Mouse (Mus musculus) embryonic facial prominence, embryonic 12.5 days (tissue): ENCODE data around the gene Eya3. TPM values are rescaled to one million over a fixed set of nuclear protein-coding genes. Genes with fewer than 3 reads are reported as not detected.
"Not testable (repeated sequence)": the region's sequence is repeated elsewhere in the genome, so short reads cannot be mapped to it uniquely, and the experiment has no call there.

Source experiments
- ATAC-seq: fragments of 200-750 bp; cut with Nextera tagmentation; 2 replicates; pipeline ENCODE4 v1.8.0; 2017; ENCODE audit not compliant: insufficient number of reproducible peaks, insufficient read depth, low FRiP score, low TSS enrichment
- H3K27ac ChIP-seq: fragments of 300-500 bp; sonication (generic); 2 replicates; pipeline ENCODE4 v1.5.1; 2016; ENCODE audit warnings: mild to moderate bottlenecking
- H3K27me3 ChIP-seq: fragments of 300-500 bp; sonication (generic); 2 replicates; pipeline ENCODE4 v1.6.1; 2016; ENCODE audit warnings: mild to moderate bottlenecking, moderate library complexity
- H3K36me3 ChIP-seq: fragments of 300-500 bp; sonication (generic); 2 replicates; pipeline ENCODE4 v1.6.1; 2016; ENCODE audit warnings: mild to moderate bottlenecking
- H3K4me1 ChIP-seq: fragments of 300-500 bp; sonication (generic); 2 replicates; pipeline ENCODE4 v1.6.1; 2016
- H3K4me2 ChIP-seq: fragments of 300-500 bp; sonication (generic); replicated peaks from 2 replicates; pipeline ENCODE4 v1.6.1; 2016; ENCODE audit warnings: mild to moderate bottlenecking, moderate library complexity
- H3K4me3 ChIP-seq: fragments of 300-500 bp; sonication (generic); 2 replicates; pipeline ENCODE4 v1.5.1; 2016; ENCODE audit warnings: mild to moderate bottlenecking
- H3K9ac ChIP-seq: fragments of 300-500 bp; sonication (generic); 2 replicates; pipeline ENCODE4 v1.6.1; 2016; ENCODE audit warnings: mild to moderate bottlenecking, moderate library complexity
- H3K9me3 ChIP-seq: fragments of 300-500 bp; sonication (generic); 2 replicates; pipeline ENCODE4 v1.6.1; 2016; ENCODE audit warnings: mild to moderate bottlenecking, moderate library complexity
- WGBS: fragments of 180-500 bp; shearing (Covaris S2); methylation state at CpG from one replicate; pipeline ENCODE4 v1.1.7; 2016; 5-methylcytosine and 5-hydroxymethylcytosine counted together
- polyA plus RNA-seq: library from polyadenylated mRNA; unstranded; fragments of >200 nt; fragmentation: Nextera tagmentation; extraction: Ambion mirVana; gene quantifications from 2 replicates; pipeline ENCODE4 v1.2.1, GENCODE M21; 2016

Eya3 gene
- 35.8 and 36.0 TPM in 2 replicates for polyA plus RNA-seq

DNA sequence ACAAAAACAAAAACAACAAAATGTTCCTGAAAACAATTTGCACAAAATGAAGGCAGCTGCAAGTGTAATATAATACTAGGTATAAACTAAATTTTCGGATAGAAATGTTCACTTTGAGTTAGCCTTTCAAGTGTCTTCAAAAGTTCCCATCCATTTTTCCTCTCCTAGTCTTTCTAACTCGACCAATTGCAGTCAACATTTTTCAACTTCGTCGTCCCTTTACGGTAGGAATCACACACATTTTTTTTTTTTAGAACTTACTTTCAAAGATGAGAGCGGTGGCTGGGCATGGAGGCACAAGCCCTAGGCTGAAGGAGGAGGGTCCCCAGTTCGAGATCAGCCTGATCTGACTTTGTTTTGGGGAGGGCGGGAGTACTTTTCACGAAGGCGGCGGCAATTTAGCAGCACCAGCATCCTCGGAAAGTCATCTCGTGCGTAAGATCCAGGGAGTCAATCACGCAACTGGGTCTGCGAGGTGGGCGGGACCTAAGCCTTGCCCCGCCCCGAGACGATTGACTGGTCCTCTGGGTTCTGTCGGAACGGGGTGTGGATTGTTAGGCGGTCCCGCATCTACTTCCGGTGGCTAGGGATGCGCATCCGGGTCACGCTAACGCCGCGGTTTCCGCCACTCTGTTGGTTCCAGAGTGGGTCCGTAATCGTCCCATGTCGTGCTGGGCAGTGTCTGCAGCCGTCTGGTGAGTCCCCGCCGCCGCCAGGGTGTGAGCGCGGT lies at the start of gene Eya3:
TSS of gene Eya3 (plus strand) at position 527 of the 730 bp plus-strand sequence.
- Histone ChIP-seq H3K9ac (peak within 1 kb of the TSS; percentile 93), H3K9me3 (no peaks in the 10 kb centered on the region), H3K27ac (peak within 1 kb of the TSS; percentile 80), H3K36me3 (0 out of 2 replicates have a peak, but pooled peaks cover 5% of the 10 kb centered on the region), H3K4me2 (peak within 1 kb of the TSS; percentile 83), H3K4me1 (peaks cover 4% of the 10 kb centered on the region; the same call in 1 of the 2 replicates), H3K27me3 (no peaks in the 10 kb centered on the region), H3K4me3 (peak within 1 kb of the TSS; percentile 95)
- ATAC-seq = peak; percentile 96
- under 1% methylated on average over 41 of the region's 41 CpGs for WGBS

DNA sequence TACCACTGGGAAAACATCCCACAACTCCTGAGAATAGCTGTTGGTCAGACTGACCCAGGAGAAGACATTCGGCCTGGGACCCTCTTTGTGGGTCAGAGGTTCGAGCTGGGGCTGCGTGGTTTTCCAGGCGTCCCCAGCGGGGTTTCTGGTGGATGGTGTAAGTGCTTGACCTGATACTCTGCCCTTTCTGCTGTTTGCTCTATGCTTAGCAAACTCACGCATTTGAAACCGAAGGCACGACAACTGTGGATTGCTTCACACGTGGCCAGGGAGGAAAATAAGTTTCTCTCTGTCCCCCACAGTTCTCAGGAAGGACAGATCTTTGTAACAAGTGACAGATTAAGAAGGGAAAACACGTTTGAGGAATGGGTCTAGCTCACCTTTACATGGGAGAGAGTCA lies 48.1 kb upstream of the Eya3 start:
- Histone ChIP-seq H3K9ac (no peak overlapping the region), H3K27ac (no peak overlapping the region), H3K9me3 (no peaks in the 10 kb centered on the region), H3K27me3 (no peaks in the 10 kb centered on the region), H3K36me3 (no peaks in the 10 kb centered on the region), H3K4me2 (no peak overlapping the region), H3K4me1 (no peaks in the 10 kb centered on the region), H3K4me3 (no peak overlapping the region)
- ATAC-seq = no peak
- 82% methylated on average over 10 of the region's 10 CpGs for WGBS

- Histone ChIP-seq H3K9me3 (no peaks in the 10 kb centered on the region), H3K27me3 (no peaks in the 10 kb centered on the region), H3K9ac (no peak overlapping the region), H3K27ac (no peak overlapping the region), H3K36me3 (no peaks in the 10 kb centered on the region), H3K4me3 (no peak overlapping the region), H3K4me1 (no peaks in the 10 kb centered on the region), H3K4me2 (no peak overlapping the region)
- 91% methylated on average over 9 of the region's 9 CpGs for WGBS
- no peak for ATAC-seq
Measured at GRCm38 (mm10) chr4:132592958-132593357, 45.8 kb upstream of the Eya3 start.

GRCm38 (mm10) chr4:132594191-132594590 lies 44.6 kb upstream of the Eya3 start:
- Histone ChIP-seq H3K27me3 (no peaks in the 10 kb centered on the region), H3K36me3 (no peaks in the 10 kb centered on the region), H3K9me3 (no peaks in the 10 kb centered on the region), H3K4me3 (no peak overlapping the region), H3K4me1 (no peaks in the 10 kb centered on the region), H3K4me2 (no peak overlapping the region), H3K27ac (no peak overlapping the region), H3K9ac (no peak overlapping the region)
- no peak for ATAC-seq
- 35% methylated on average over 4 of the region's 4 CpGs for WGBS

- Histone ChIP-seq H3K27me3 (no peaks in the 10 kb centered on the region), H3K27ac (no peak overlapping the region), H3K4me1 (no peaks in the 10 kb centered on the region), H3K4me3 (no peak overlapping the region), H3K4me2 (no peak overlapping the region), H3K9me3 (no peaks in the 10 kb centered on the region), H3K9ac (no peak overlapping the region), H3K36me3 (no peaks in the 10 kb centered on the region)
- 68% methylated on average over 2 of the region's 2 CpGs for WGBS
- ATAC-seq = no peak
Measured at GRCm38 (mm10) chr4:132598861-132599260, 39.9 kb upstream of the Eya3 start.

GRCm38 (mm10) chr4:132599764-132600163 lies 39.0 kb upstream of the Eya3 start:
- H3K9me3 ChIP-seq = no peaks in the 10 kb centered on the region
- H3K9ac ChIP-seq = no peak overlapping the region
- no peaks in the 10 kb centered on the region for H3K27me3 ChIP-seq
- H3K4me3 ChIP-seq = no peak overlapping the region
- no peak overlapping the region for H3K4me2 ChIP-seq
- H3K4me1 ChIP-seq = no peaks in the 10 kb centered on the region
- ATAC-seq = no peak
- WGBS = 83% methylated on average over 3 of the region's 3 CpGs
- H3K36me3 ChIP-seq = no peaks in the 10 kb centered on the region
- no peak overlapping the region for H3K27ac ChIP-seq

GRCm38 (mm10) chr4:132600465-132600864 lies 38.3 kb upstream of the Eya3 start:
- Histone ChIP-seq H3K27ac (no peak overlapping the region), H3K4me2 (no peak overlapping the region), H3K9me3 (no peaks in the 10 kb centered on the region), H3K9ac (no peak overlapping the region), H3K27me3 (no peaks in the 10 kb centered on the region), H3K36me3 (no peaks in the 10 kb centered on the region), H3K4me1 (no peaks in the 10 kb centered on the region), H3K4me3 (no peak overlapping the region)
- WGBS = 86% methylated on average over 6 of the region's 6 CpGs
- no peak for ATAC-seq

DNA sequence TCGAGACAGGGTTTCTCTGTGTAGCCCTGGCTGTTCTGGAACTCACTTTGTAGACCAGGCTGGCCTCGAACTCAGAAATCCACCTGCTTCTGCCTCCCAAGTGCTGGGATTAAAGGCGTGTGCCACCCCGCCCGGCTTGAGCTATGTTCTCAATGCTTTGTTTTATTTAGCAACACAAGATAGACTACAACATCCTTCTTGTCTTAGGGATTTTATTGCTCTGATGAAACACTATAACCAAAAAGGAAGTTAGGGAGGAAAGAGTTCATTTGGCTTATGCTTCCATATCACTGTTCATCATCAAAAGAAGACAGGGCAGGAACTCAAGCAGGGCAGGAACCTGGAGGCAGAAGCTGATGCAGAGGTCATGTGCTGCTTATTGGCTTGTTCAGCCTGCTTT lies 37.5 kb upstream of the Eya3 start:
- H3K9ac ChIP-seq, H3K4me1 ChIP-seq, H3K36me3 ChIP-seq, ATAC-seq, H3K4me3 ChIP-seq, H3K9me3 ChIP-seq, H3K4me2 ChIP-seq, H3K27ac ChIP-seq, H3K27me3 ChIP-seq: not testable (repeated sequence)
- 81% methylated on average over 5 of the region's 5 CpGs for WGBS

DNA sequence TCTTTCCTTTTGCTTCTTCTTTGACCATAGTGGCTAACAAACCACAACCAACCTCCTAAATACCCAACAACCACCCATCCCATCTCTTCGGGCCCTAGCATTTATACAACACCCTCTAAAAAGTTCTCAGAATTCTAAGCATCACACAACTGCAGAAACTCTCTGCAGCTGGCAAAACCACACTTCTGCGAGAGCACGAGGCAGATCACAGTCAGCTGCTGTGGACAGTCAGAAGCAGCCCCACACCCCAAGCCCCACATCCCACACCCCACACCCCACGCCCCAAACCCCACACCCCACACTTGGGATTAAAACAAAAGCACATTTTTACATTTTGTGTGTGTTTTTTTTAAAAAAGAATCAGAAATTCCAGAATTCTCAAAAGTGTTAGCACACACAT lies 35.3 kb upstream of the Eya3 start:
- Histone ChIP-seq H3K4me1 (no peaks in the 10 kb centered on the region), H3K9ac (no peak overlapping the region), H3K27ac (no peak overlapping the region), H3K4me2 (no peak overlapping the region), H3K9me3 (no peaks in the 10 kb centered on the region), H3K36me3 (no peaks in the 10 kb centered on the region), H3K27me3 (no peaks in the 10 kb centered on the region), H3K4me3 (no peak overlapping the region)
- WGBS = 73% methylated on average over 4 of the region's 4 CpGs
- no peak for ATAC-seq

- no peaks in the 10 kb centered on the region for H3K36me3 ChIP-seq
- no peak overlapping the region for H3K4me2 ChIP-seq
- WGBS = 68% methylated on average over 5 of the region's 5 CpGs
- no peaks in the 10 kb centered on the region for H3K27me3 ChIP-seq
- H3K4me3 ChIP-seq = no peak overlapping the region
- H3K4me1 ChIP-seq = no peaks in the 10 kb centered on the region
- no peak overlapping the region for H3K27ac ChIP-seq
- no peaks in the 10 kb centered on the region for H3K9me3 ChIP-seq
- H3K9ac ChIP-seq = no peak overlapping the region
- no peak for ATAC-seq
Measured at GRCm38 (mm10) chr4:132605816-132606215, 33.0 kb upstream of the Eya3 start.

DNA sequence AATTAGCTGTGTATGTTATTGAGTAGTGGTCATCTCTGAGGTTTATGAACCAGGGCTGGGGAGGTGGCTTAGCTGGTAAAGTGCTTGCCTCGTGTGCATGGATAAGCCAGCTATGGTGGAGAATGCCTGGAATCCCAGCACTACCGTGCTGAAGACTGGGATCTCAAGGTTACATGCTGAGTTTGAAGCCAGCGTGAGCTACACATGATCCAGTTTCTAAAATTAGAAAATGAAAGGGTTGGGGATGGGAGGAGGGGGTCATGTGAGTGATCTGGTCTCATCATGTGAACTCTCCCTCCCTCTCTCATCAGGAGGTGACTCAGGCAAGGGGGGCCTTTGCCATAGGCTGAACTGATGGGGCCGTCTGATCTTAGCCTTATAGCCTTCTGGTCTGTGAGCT lies 30.6 kb upstream of the Eya3 start:
- Histone ChIP-seq H3K4me1 (no peaks in the 10 kb centered on the region), H3K4me3 (no peak overlapping the region), H3K9ac (no peak overlapping the region), H3K27me3 (no peaks in the 10 kb centered on the region), H3K9me3 (no peaks in the 10 kb centered on the region), H3K36me3 (no peaks in the 10 kb centered on the region), H3K27ac (no peak overlapping the region), H3K4me2 (no peak overlapping the region)
- WGBS = 52% methylated on average over 4 of the region's 4 CpGs
- no peak for ATAC-seq

- no peaks in the 10 kb centered on the region for H3K9me3 ChIP-seq
- no peaks in the 10 kb centered on the region for H3K27me3 ChIP-seq
- ATAC-seq = no peak
- H3K4me2 ChIP-seq = no peak overlapping the region
- no peak overlapping the region for H3K27ac ChIP-seq
- H3K4me3 ChIP-seq = no peak overlapping the region
- H3K36me3 ChIP-seq = no peaks in the 10 kb centered on the region
- 84% methylated on average over 3 of the region's 3 CpGs for WGBS
- H3K4me1 ChIP-seq = no peaks in the 10 kb centered on the region
- H3K9ac ChIP-seq = no peak overlapping the region
Measured at GRCm38 (mm10) chr4:132610301-132610984, 28.3 kb upstream of the Eya3 start.
